Mouse (Mus musculus) small intestine, adult 10 weeks (tissue): ENCODE data around the gene Ctps2. TPM values are rescaled to one million over a fixed set of nuclear protein-coding genes. Genes with fewer than 3 reads are reported as not detected.

Source experiments
- polyA plus RNA-seq: library from polyadenylated mRNA; stranded (reverse); fragments of 350-450 nt; fragmentation: Illumina TruSeq; extraction: RNeasy Lipid Tissue Mini Kit (QIAGEN cat#74804); gene quantifications from one replicate; pipeline ENCODE4 v1.2.3, GENCODE M21; 2014; ENCODE audit warnings: low replicate concordance

Ctps2 gene
- 40.0 TPM for polyA plus RNA-seq

DNA sequence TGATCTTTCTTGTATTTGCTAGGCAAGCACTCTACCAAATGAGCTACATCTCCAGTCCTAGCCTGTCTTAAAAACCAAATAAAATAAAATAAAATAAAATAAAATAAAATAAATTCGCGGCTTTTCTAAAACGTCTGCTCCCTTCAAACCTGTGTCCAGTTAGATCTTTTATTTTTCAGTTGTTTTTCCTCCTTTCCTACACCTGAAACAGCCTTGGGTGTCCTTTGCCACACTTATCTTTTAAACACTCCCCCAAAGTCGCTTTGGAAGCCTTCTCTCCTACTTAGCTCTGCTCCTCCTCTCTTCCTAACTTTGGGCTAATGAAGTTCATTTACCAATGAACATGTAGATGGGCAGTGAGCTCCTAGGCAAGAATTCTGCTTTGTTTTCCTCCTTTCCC is at the start of gene Ctps2:
Gene Ctps2, plus strand, starts transcription at position 301 of the 400 bp plus-strand sequence.

DNA sequence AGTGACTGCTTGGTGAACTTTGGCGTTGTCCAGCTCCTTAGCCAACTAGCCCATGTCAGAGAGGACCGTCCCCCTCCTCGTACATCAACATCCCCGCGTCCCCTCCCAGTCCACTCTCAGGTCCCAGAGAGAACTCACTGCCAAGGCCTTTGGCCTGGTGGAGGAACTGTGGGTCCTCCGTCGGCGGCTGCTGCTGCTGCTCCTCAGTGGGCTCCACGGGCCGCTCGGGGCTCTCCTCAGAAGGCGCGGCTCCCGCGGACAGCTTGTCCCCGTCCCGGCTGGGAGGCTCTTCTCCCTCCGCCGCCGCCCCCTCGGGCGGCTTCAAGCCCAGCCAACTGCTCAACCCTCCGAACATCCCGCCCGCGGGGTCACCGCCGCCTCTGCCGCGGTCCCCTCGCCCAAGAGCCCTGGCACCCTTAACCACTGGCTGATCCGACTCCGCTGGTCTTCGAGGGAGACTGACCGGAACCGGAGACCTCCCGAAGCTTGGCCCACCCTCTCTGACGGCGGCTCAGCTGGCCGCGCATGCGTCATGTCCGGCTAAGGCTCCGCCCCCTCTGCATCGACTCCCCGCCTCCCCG is 13.0 kb upstream of the Ctps2 start, which contains the start of gene Syap1:
Gene Syap1, minus strand, starts transcription at position 517 of the 581 bp plus-strand sequence.

DNA sequence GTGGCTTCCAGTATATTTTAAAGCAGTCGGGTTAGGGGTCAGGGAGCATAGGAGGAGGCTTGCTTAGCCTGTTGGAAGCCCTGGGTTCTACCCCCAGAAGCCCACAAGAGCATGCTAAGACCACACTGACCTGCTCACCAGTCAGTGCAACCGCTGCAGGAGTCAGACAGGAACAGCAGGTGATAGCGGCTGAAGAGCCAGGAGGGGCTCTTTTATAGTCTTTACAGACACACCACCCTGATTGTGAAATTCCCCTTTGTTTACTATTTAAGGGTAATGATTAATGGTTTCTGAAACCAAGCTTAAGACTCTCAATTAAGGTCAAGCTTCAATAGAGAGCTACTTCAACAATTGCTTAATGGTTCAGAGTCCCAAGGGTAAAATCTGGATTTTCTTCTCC is 63.3 kb downstream of the Ctps2 start, which contains the start of gene S100g:
Gene S100g, minus strand, starts transcription at position 217 of the 400 bp plus-strand sequence.

Other genes starting within 250 kb of the Ctps2 start
- gene Rbbp7, start 140.8 kb upstream of the Ctps2 start, polyA plus RNA-seq, result 232 TPM
- 110 TPM for gene Txlng, start 71.8 kb upstream of the Ctps2 start, polyA plus RNA-seq
- gene Syap1, start 12.8 kb upstream of the Ctps2 start, polyA plus RNA-seq, result 269 TPM
- 953 TPM for gene S100g, start 63.4 kb downstream of the Ctps2 start, polyA plus RNA-seq